Mouse (Mus musculus) limb, embryonic 15.5 days (tissue): Measurements from ENCODE around the gene Stab1. TPM values are rescaled to one million over a fixed set of nuclear protein-coding genes. Genes with fewer than 3 reads are reported as not detected.

Source experiments
- ATAC-seq: fragments of 200-750 bp; cut with Nextera tagmentation; 2 replicates; pipeline ENCODE4 v1.8.0; 2017; ENCODE audit warnings: low read depth, moderate TSS enrichment; ENCODE audit not compliant: insufficient number of reproducible peaks, low FRiP score, low TSS enrichment
- H3K27ac ChIP-seq: fragments of 300-500 bp; sonication (generic); 2 replicates; pipeline ENCODE4 v1.5.1; 2015; ENCODE audit warnings: moderate library complexity, mild to moderate bottlenecking, inconsistent platforms
- H3K27me3 ChIP-seq: fragments of 300-500 bp; sonication (generic); 2 replicates; pipeline ENCODE4 v1.6.1; 2015; ENCODE audit warnings: inconsistent platforms
- H3K36me3 ChIP-seq: fragments of 300-500 bp; sonication (generic); 2 replicates; pipeline ENCODE4 v1.6.1; 2015; ENCODE audit warnings: inconsistent platforms
- H3K4me1 ChIP-seq: fragments of 300-500 bp; sonication (generic); 2 replicates; pipeline ENCODE4 v1.6.1; 2015; ENCODE audit warnings: inconsistent platforms
- H3K4me2 ChIP-seq: fragments of 300-500 bp; sonication (generic); 2 replicates; pipeline ENCODE4 v1.6.1; 2015; ENCODE audit warnings: mild to moderate bottlenecking, inconsistent platforms
- H3K4me3 ChIP-seq: fragments of 300-500 bp; sonication (generic); 2 replicates; pipeline ENCODE4 v1.5.1; 2015; ENCODE audit warnings: mild to moderate bottlenecking, inconsistent platforms
- H3K9ac ChIP-seq: fragments of 300-500 bp; sonication (generic); 2 replicates; pipeline ENCODE4 v1.6.1; 2015; ENCODE audit warnings: inconsistent platforms
- H3K9me3 ChIP-seq: fragments of 300-500 bp; sonication (generic); 2 replicates; pipeline ENCODE4 v1.6.1; 2016; ENCODE audit warnings: inconsistent platforms
- WGBS: fragments of 180-500 bp; shearing (Covaris S2); methylation state at CpG from one replicate; pipeline ENCODE4 v1.1.7; 2015; 5-methylcytosine and 5-hydroxymethylcytosine counted together
- polyA plus RNA-seq: library from polyadenylated mRNA; unstranded; fragments of >200 nt; fragmentation: Nextera tagmentation; extraction: Ambion mirVana; gene quantifications from 2 replicates; pipeline ENCODE4 v1.2.1, GENCODE M21; 2015

Gene Stab1
- polyA plus RNA-seq, 1 experiment from 2014 or later, result 42.5 TPM

DNA sequence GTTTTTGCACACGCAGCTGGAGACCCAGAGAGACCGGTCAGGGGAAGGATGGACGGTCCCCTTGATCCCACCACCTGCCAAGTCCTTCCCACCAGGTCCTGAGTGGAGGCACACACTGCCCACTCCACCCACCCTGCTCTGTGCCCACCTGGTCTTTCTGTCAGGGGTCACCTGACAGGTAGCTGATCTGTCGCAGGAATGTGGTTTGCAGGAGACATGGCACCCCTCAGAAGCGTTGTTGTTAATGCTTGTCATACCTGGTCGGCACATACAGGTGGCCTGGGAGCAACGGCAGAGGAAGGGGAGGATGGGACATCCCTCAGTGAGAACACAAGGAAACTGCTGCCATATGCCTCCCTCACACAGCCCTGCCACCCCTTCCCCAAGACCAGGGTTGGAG lies 7.2 kb downstream of the Stab1 start:
- ATAC-seq, result no peak
- Histone ChIP-seq H3K27ac (no peak overlapping the region), H3K4me3 (no peak overlapping the region), H3K9ac (no peak overlapping the region), H3K27me3 (no peaks in the 10 kb centered on the region), H3K4me1 (0 out of 2 replicates have a peak, but pooled peaks cover 7% of the 10 kb centered on the region), H3K36me3 (no peaks in the 10 kb centered on the region), H3K9me3 (no peaks in the 10 kb centered on the region), H3K4me2 (no peak overlapping the region)
- WGBS, result 84% methylated on average over 7 of the region's 7 CpGs

DNA sequence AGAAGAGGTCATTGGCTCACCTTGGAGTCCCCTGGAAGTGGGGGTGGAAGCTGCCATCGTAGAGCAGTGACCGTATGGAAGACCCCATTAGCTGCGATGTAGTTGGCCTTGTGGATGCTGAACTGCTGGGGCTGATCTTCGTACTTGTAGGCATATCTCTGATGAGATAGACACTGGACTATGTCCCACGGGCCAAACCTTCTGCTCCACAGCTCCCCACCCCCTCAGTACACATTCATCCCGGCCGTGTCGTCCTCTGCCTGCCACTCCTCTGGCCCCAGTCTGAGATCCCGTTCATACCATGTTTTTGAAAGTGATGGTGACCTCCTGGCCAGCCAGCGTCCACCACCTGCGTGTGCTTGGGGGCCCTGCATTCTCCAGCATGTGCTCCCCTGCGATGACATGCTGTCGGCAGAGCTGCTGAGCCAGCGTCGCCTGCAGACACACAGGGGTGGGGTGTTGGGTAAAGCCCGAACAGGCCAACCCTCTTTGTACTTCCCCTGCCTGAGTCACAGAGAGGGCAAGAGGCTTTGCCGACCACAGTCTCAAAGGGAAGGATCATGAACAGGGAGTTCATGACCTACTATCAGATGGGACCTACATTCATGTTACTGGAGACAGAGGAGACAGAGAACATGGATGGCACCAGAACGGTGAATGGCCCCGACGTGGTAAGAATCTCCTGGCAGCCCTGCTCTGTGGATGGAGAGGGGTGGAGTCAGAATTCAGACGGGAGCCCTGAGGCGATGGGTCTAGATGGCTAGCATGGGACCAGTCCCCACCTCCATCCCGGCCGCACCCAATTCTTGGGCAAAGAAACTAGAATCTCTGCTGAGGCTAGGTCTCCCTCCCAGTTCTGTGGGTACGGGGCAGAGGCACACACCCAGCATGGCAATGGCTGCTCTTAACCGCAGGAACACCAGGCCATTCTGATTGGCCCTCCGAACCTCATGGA lies 8.0 kb downstream of the Stab1 start:
- H3K27me3 ChIP-seq, result no peaks in the 10 kb centered on the region
- no peak overlapping the region for H3K4me2 ChIP-seq
- H3K4me1 ChIP-seq, result 0 out of 2 replicates have a peak, but pooled peaks cover 4% of the 10 kb centered on the region
- no peak overlapping the region for H3K9ac ChIP-seq
- no peaks in the 10 kb centered on the region for H3K36me3 ChIP-seq
- ATAC-seq, result no peak
- no peaks in the 10 kb centered on the region for H3K9me3 ChIP-seq
- H3K27ac ChIP-seq, result no peak overlapping the region
- 67% methylated on average over 27 of the region's 27 CpGs for WGBS
- no peak overlapping the region for H3K4me3 ChIP-seq

DNA sequence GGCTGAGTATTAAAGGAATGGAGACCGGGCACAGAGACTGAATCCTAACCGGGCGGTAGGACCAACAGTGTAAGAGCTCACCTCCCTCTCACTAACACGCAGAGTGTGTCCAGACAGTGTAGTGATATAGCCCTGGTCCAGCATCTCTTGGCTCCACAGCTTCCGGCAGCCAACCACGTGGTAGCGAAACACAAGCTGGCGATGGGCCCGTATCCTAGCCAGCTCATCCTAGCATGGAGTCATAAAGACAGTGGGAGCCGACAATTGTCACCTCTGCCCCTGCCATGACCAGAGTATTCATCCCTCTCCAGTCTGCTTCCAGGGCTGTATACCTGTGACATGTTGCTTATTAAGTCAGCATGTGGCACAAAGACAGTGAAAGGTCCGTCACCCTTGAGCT lies 22.7 kb downstream of the Stab1 start:
- peaks cover 20% of the 10 kb centered on the region for H3K36me3 ChIP-seq
- 91% methylated on average over 11 of the region's 11 CpGs for WGBS
- no peak overlapping the region for H3K9ac ChIP-seq
- H3K9me3 ChIP-seq, result no peaks in the 10 kb centered on the region
- no peak overlapping the region for H3K4me2 ChIP-seq
- no peak overlapping the region for H3K4me3 ChIP-seq
- no peaks in the 10 kb centered on the region for H3K4me1 ChIP-seq
- no peak for ATAC-seq
- H3K27ac ChIP-seq, result no peak overlapping the region
- no peaks in the 10 kb centered on the region for H3K27me3 ChIP-seq

DNA sequence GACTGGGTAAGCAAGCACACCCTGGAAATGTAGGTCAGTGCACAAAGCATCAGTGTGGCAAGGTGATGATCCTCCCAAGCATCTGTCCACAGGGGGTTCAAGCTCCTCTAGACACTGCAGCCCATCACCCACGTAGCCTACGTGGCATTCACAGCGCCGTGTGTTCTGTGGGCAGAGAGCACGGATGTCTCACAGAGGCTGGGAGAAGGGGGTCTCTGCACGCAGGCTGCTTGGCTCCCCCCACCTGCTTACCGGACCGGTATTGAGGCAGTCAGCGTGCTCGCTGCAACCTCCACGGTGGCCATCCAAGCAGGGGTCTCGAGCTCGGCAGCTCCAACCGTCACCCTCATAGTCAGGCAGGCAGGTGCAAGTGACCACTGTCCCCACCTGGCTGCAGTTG lies 27.4 kb downstream of the Stab1 start:
- H3K27me3 ChIP-seq, result no peaks in the 10 kb centered on the region
- no peak overlapping the region for H3K9ac ChIP-seq
- H3K27ac ChIP-seq, result no peak overlapping the region
- ATAC-seq, result no peak
- H3K4me3 ChIP-seq, result no peak overlapping the region
- H3K36me3 ChIP-seq, result peaks cover 66% of the 10 kb centered on the region
- WGBS, result 93% methylated on average over 14 of the region's 14 CpGs
- H3K4me2 ChIP-seq, result no peak overlapping the region
- H3K4me1 ChIP-seq, result peaks cover 3% of the 10 kb centered on the region; the same call in 1 of the 2 replicates
- H3K9me3 ChIP-seq, result no peaks in the 10 kb centered on the region

DNA sequence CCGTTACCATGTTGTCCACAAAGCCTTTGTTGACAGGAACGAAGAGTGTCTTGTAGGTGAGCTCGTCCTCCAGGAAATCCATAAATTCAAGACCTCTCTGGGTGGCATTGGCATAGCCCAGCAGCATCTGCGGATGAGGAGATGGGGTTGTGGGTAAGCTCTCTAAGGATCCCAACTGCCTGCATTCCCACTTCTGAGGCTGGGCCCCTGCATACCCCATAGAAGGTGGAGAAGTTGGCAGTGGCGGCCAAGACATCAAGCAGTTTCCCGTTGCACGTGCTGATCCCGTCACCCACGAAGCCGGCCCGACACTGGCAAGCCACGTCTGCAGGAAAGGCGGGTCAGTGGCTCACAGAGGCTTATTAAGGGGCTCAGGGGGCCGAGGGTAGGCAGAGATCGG lies 28.3 kb downstream of the Stab1 start:
- no peak overlapping the region for H3K27ac ChIP-seq
- ATAC-seq, result no peak
- 88% methylated on average over 15 of the region's 15 CpGs for WGBS

DNA sequence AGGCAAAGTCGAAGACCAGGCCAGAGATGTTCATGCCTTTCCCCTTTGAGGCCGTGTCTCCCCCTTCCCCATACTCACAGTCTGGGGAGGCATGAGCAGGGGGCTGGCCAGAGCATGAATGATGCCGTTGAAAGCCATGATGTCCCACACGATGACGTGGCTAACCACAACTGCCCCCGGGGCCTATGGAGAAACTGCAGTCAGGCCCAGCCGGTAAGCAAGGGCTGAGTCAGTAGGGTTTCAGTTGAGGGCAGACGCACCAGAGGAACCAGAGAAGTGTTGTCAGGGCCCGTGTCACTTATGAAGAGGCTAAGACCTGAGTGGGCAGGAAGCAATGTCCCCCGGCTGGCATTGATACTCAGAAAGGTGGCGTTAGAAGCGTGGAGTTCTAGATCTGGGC lies 28.8 kb downstream of the Stab1 start:
- Histone ChIP-seq H3K4me3 (no peak overlapping the region), H3K27me3 (no peaks in the 10 kb centered on the region), H3K9ac (no peak overlapping the region), H3K4me1 (peaks cover 6% of the 10 kb centered on the region), H3K36me3 (peaks cover 80% of the 10 kb centered on the region), H3K4me2 (no peak overlapping the region), H3K27ac (no peak overlapping the region), H3K9me3 (no peaks in the 10 kb centered on the region)
- 84% methylated on average over 12 of the region's 12 CpGs for WGBS
- ATAC-seq, result no peak

More for the DNA sequence above, 28.3 kb downstream of the Stab1 start:
- no peaks in the 10 kb centered on the region for H3K9me3 ChIP-seq
- no peak overlapping the region for H3K9ac ChIP-seq
- H3K27me3 ChIP-seq, result no peaks in the 10 kb centered on the region
- H3K4me3 ChIP-seq, result no peak overlapping the region
- H3K36me3 ChIP-seq, result peaks cover 75% of the 10 kb centered on the region
- H3K4me2 ChIP-seq, result no peak overlapping the region
- H3K4me1 ChIP-seq, result peaks cover 3% of the 10 kb centered on the region; the same call in 1 of the 2 replicates

DNA sequence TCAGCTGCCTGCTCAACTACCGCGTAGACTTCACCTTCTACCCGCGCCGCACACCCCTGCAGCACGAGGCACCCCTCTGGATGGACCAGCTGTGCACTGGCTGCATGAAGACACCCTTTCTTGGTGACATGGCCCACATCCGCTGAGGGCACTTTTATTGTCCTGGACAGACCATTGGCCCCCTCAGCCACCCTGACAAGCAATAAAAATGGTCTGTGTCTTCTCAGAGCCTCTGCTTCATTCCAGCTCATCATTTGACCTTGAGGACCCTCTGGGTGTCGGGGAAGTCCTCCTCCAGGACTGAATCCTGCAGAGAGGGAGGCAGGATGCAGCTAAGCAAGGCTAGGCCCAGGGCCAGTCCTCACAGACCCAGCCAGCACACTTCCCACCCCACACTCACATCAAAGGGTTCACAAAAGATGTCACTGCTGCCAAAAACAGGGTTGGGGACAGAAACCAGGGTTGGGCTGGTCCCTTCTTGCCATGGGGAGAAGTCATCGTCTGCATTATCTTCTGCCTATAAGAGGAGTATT lies 29.5 kb downstream of the Stab1 start:
- no peak overlapping the region for H3K9ac ChIP-seq
- H3K36me3 ChIP-seq, result peaks cover 80% of the 10 kb centered on the region
- ATAC-seq, result no peak
- WGBS, result 95% methylated on average over 9 of the region's 9 CpGs
- H3K27ac ChIP-seq, result no peak overlapping the region
- H3K27me3 ChIP-seq, result no peaks in the 10 kb centered on the region
- H3K4me2 ChIP-seq, result no peak overlapping the region
- peaks cover 13% of the 10 kb centered on the region for H3K4me1 ChIP-seq
- H3K9me3 ChIP-seq, result no peaks in the 10 kb centered on the region
- no peak overlapping the region for H3K4me3 ChIP-seq

DNA sequence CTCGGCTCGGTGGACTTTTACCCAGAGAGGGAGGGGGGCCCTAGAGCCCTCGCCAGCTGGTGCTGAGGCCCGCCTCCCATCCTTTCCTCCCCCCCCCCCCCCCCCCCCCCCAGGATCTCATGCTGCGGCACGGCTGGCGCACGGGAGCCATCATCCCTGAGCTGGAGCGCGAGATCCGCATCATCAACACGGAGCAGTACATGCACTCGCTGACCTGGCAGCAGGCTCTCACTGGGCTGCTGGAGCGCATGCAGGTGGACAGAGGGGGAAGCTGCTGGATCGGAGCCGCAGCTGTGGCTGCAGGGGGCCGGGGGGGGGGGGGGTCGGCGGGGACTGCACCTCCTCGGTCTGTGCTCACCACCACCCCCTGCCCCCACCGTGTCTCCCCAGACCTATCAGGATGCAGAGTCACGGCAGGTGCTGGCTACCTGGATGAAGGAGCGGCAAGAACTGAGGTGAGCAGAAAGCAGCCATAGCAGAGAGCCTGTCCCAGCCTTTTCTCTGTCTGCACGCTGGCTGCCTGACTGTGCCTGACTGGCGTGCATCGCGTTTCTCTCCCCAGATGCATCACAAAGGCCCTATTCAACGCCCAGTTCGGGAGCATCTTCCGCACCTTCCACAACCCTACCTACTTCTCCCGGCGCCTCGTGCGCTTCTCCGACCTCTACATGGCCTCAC lies 30.1 kb downstream of the Stab1 start:
- no peaks in the 10 kb centered on the region for H3K9me3 ChIP-seq
- H3K4me3 ChIP-seq, result no peak overlapping the region
- no peak overlapping the region for H3K9ac ChIP-seq
- no peak overlapping the region for H3K27ac ChIP-seq
- H3K4me1 ChIP-seq, result peaks cover 20% of the 10 kb centered on the region
- no peak for ATAC-seq
- 88% methylated on average over 25 of the region's 35 CpGs for WGBS
- no peak overlapping the region for H3K4me2 ChIP-seq
- peaks cover 80% of the 10 kb centered on the region for H3K36me3 ChIP-seq
- H3K27me3 ChIP-seq, result no peaks in the 10 kb centered on the region

DNA sequence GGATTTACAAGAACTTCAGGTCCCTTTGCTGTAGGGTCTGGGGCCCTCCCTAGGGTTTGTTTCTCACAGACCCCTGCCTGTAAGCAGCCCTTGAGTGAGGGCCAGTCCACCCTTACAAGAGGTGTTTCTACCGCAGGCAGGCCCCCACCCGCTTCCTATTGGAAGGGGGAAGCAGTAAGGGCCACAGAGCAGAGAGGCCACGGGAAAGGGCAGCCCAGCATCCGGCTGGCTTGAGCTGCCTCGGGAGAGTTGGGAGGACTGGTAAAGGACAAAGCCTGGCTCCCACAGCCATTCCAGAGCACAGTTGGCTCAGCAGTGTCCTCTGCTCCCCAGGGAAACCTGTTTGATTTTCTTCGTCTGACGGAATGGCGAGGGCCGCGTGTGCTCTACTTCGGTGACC lies 30.6 kb downstream of the Stab1 start:
- H3K4me1 ChIP-seq, result peaks cover 25% of the 10 kb centered on the region
- H3K27ac ChIP-seq, result peak overlapping the region; percentile 33; the same call in 1 of the 2 replicates
- WGBS, result 85% methylated on average over 11 of the region's 11 CpGs
- ATAC-seq, result no peak
- H3K9me3 ChIP-seq, result no peaks in the 10 kb centered on the region
- H3K9ac ChIP-seq, result no peak overlapping the region
- no peak overlapping the region for H3K4me2 ChIP-seq
- H3K36me3 ChIP-seq, result peaks cover 80% of the 10 kb centered on the region
- H3K4me3 ChIP-seq, result no peak overlapping the region
- no peaks in the 10 kb centered on the region for H3K27me3 ChIP-seq

DNA sequence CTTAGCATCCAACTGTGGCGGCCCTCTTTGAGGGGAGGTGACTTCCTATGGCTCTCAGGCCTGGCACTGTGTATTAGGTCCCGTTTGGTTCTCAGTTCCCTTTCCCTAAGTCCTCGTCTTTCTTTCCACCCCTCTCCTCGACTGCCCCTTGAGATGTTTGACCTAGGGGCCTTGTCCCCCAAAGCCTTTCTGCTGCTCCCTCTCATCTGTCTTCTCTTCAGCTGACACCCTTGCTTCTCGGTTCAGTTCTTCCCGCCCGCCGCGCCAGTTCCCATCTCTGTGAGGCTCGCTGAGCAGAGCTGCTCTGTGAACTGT lies 31.2 kb downstream of the Stab1 start:
- no peak overlapping the region for H3K9ac ChIP-seq
- H3K4me2 ChIP-seq, result no peak overlapping the region
- H3K4me1 ChIP-seq, result peaks cover 31% of the 10 kb centered on the region
- no peaks in the 10 kb centered on the region for H3K9me3 ChIP-seq
- no peak for ATAC-seq
- H3K36me3 ChIP-seq, result peaks cover 76% of the 10 kb centered on the region
- no peak overlapping the region for H3K4me3 ChIP-seq
- H3K27ac ChIP-seq, result 0 out of 2 replicates have a peak overlapping the region, but pooled peaks have one; percentile 22
- 81% methylated on average over 10 of the region's 10 CpGs for WGBS
- H3K27me3 ChIP-seq, result no peaks in the 10 kb centered on the region

DNA sequence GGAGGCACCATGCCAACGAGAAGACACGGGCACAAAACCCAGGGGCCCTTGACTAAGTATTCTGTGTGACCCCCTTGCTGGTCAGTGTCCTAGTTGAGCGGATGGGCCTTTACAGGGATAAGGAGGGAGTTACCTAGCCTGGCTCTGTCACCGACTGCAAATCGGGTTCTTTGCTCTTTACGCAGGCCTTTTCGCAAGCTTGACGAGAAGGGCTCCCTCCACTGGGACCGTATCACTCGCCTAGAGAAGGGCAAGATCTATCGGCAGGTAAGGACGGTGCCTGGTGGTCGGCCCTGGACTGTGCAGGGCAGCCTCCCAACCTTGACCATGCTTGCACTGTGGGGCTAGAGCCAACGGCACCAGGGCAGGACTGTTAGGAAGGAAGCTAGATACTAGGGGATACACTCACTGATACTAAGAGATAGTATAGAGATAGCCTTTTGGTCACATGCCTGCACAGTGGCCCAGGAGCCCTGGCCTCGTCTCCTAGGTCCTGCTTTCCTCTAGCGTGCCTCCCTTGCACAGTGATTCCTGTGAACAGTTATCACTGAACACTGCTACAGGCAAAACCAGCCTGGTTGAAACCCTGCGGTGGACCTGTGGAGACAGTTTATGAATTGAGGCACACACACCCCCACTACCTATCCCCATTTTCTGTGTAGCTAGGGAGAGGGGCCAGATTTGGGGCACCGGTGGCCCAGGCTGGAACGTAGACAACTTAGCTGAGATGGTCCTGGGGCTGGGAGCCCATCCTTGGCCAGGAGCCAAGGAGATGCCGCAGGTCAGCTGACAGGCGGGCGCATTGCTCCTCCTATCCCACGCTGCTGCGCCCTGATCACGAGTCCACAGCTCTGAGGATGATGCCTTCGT lies 31.8 kb downstream of the Stab1 start:
- H3K9ac ChIP-seq, result no peak overlapping the region
- no peaks in the 10 kb centered on the region for H3K9me3 ChIP-seq
- H3K36me3 ChIP-seq, result peaks cover 70% of the 10 kb centered on the region
- no peak overlapping the region for H3K4me3 ChIP-seq
- H3K27me3 ChIP-seq, result no peaks in the 10 kb centered on the region
- 91% methylated on average over 26 of the region's 26 CpGs for WGBS
- no peak overlapping the region for H3K4me2 ChIP-seq
- H3K4me1 ChIP-seq, result peaks cover 37% of the 10 kb centered on the region
- H3K27ac ChIP-seq, result 0 out of 2 replicates have a peak overlapping the region, but pooled peaks have one; percentile 22
- ATAC-seq, result no peak
